Mouse (Mus musculus) neural tube, postnatal 0 days (tissue): ENCODE data around the gene Zc3h10. TPM values are rescaled to one million over a fixed set of nuclear protein-coding genes. Genes with fewer than 3 reads are reported as not detected.

Experiments
- microRNA-seq: library from miRNA; unstranded; fragments of <30 nt; microRNA quantifications from one replicate; pipeline ENCODE4, GENCODE M21; 2016
- polyA plus RNA-seq: library from polyadenylated mRNA; unstranded; fragments of >200 nt; fragmentation: Nextera tagmentation; extraction: Ambion mirVana; gene quantifications from 2 replicates; pipeline ENCODE4 v1.2.1, GENCODE M21; 2015

Zc3h10 gene
- 13.7 and 14.0 TPM in 2 replicates for polyA plus RNA-seq

GRCm38 (mm10) chr10:128547361-128548032 lies at the start of gene Zc3h10:
Zc3h10 (minus strand) TSS chr10:128547774.

GRCm38 (mm10) chr10:128589464-128590192 lies 42.1 kb upstream of the Zc3h10 start, which contains the start of gene Erbb3:
Erbb3 (minus strand) TSS chr10:128589652.

GRCm38 (mm10) chr10:128565788-128566531 lies 18.4 kb upstream of the Zc3h10 start, which contains the start of gene Pa2g4:
Pa2g4 (minus strand) TSS chr10:128565987.

GRCm38 (mm10) chr10:128548947-128549681 lies 1.5 kb upstream of the Zc3h10 start, which contains the start of gene Rpl41:
Rpl41 (minus strand) TSS chr10:128549305.

GRCm38 (mm10) chr10:128525671-128526308 lies 21.8 kb downstream of the Zc3h10 start, which contains the start of gene Esyt1:
Esyt1 (minus strand) TSS chr10:128525871.

GRCm38 (mm10) chr10:128498590-128498989 lies 49.0 kb downstream of the Zc3h10 start, which contains the start of gene Myl6b:
Myl6b (minus strand) TSS chr10:128498685.

GRCm38 (mm10) chr10:128493695-128494666 lies 53.6 kb downstream of the Zc3h10 start, which contains the start of gene Myl6:
Myl6 (minus strand) TSS chr10:128494145.

Small RNA genes lying within 50 kb of the gene (microRNA-seq; reads per million reads assigned to microRNA genes)
- not detected for gene Gm47275
- gene Mir6916 = not detected
- not detected for gene Mir6917

Other genes starting within 250 kb of the Zc3h10 start
- gene Il23a, start 249.0 kb downstream of the Zc3h10 start, polyA plus RNA-seq = 0.13 and 0.40 TPM in 2 replicates
- 11.9 and 14.3 TPM in 2 replicates for gene Pan2, start 244.4 kb downstream of the Zc3h10 start, polyA plus RNA-seq
- gene Cnpy2, start 225.3 kb downstream of the Zc3h10 start, polyA plus RNA-seq = 196 and 205 TPM in 2 replicates
- 251 and 275 TPM in 2 replicates for gene Cs, start 210.0 kb downstream of the Zc3h10 start, polyA plus RNA-seq
- gene Coq10a, start 178.8 kb downstream of the Zc3h10 start, polyA plus RNA-seq = 53.4 and 56.3 TPM in 2 replicates
- gene Ankrd52, start 170.7 kb downstream of the Zc3h10 start, polyA plus RNA-seq = 10.7 and 13.3 TPM in 2 replicates
- 0.67 and 1.3 TPM in 2 replicates for gene Slc39a5, start 146.5 kb downstream of the Zc3h10 start, polyA plus RNA-seq
- gene Nabp2, start 136.3 kb downstream of the Zc3h10 start, polyA plus RNA-seq = 145 TPM in 2 replicates
- 65.5 and 72.9 TPM in 2 replicates for gene Rnf41, start 136.1 kb downstream of the Zc3h10 start, polyA plus RNA-seq
- 93.1 and 115 TPM in 2 replicates for gene Smarcc2, start 88.5 kb downstream of the Zc3h10 start, polyA plus RNA-seq
- gene Myl6, start 53.6 kb downstream of the Zc3h10 start, polyA plus RNA-seq = 1,126 and 1,148 TPM in 2 replicates
- gene Myl6b, start 49.1 kb downstream of the Zc3h10 start, polyA plus RNA-seq = 8.3 and 8.4 TPM in 2 replicates
- gene Esyt1, start 21.9 kb downstream of the Zc3h10 start, polyA plus RNA-seq = 16.5 and 17.8 TPM in 2 replicates
- gene Rpl41, start 1.5 kb upstream of the Zc3h10 start, polyA plus RNA-seq = 2,536 and 2,780 TPM in 2 replicates
- gene Pa2g4, start 18.2 kb upstream of the Zc3h10 start, polyA plus RNA-seq = 97.4 and 109 TPM in 2 replicates
- gene Erbb3, start 41.9 kb upstream of the Zc3h10 start, polyA plus RNA-seq = 2.8 and 3.5 TPM in 2 replicates
- gene Rps26, start 79.0 kb upstream of the Zc3h10 start, polyA plus RNA-seq = 392 and 465 TPM in 2 replicates
- gene Ikzf4, start 98.2 kb upstream of the Zc3h10 start, polyA plus RNA-seq = 9.8 and 13.8 TPM in 2 replicates
- 14.1 and 17.0 TPM in 2 replicates for gene Suox, start 126.3 kb upstream of the Zc3h10 start, polyA plus RNA-seq
- gene Rab5b, start 148.5 kb upstream of the Zc3h10 start, polyA plus RNA-seq = 92.5 and 96.1 TPM in 2 replicates
- 1.3 and 1.7 TPM in 2 replicates for gene Pmel, start 156.4 kb upstream of the Zc3h10 start, polyA plus RNA-seq
- gene Cdk2, start 157.3 kb upstream of the Zc3h10 start, polyA plus RNA-seq = 11.6 and 12.0 TPM in 2 replicates
- 5.9 and 6.3 TPM in 2 replicates for gene Dgka, start 197.1 kb upstream of the Zc3h10 start, polyA plus RNA-seq
- gene Pym1, start 200.1 kb upstream of the Zc3h10 start, polyA plus RNA-seq = 42.0 and 51.6 TPM in 2 replicates
- 0.54 and 0.62 TPM in 2 replicates for gene Mmp19, start 243.1 kb upstream of the Zc3h10 start, polyA plus RNA-seq